Mouse (Mus musculus) intestine, embryonic 14.5 days (tissue): ENCODE results near the gene Numa1. TPM values are rescaled to one million over a fixed set of nuclear protein-coding genes. Genes with fewer than 3 reads are reported as not detected.

Experiments
- ATAC-seq: fragments of 200-750 bp; cut with Nextera tagmentation; replicated peaks from 2 replicates; pipeline ENCODE4 v1.8.0; 2017; ENCODE audit warnings: low read depth, moderate number of reproducible peaks, moderate TSS enrichment, moderate library complexity; ENCODE audit not compliant: low FRiP score, low TSS enrichment
- DNase-seq: peaks from one replicate; pipeline ENCODE4 v3.0.0-alpha.2; 2018; ENCODE audit warnings: low spot score
- H3K27ac ChIP-seq: fragments of 300-500 bp; sonication (generic); 2 replicates; pipeline ENCODE4 v1.5.1; 2014; ENCODE audit warnings: low read depth, mild to moderate bottlenecking, control low read depth
- H3K27me3 ChIP-seq: fragments of 300-500 bp; sonication (generic); replicated peaks from 2 replicates; pipeline ENCODE4 v1.6.1; 2014; ENCODE audit warnings: low read length, control low read depth; ENCODE audit not compliant: control insufficient read depth, insufficient read depth
- H3K36me3 ChIP-seq: fragments of 300-500 bp; sonication (generic); 2 replicates; pipeline ENCODE4 v1.6.1; 2014; ENCODE audit warnings: low read length, control low read depth; ENCODE audit not compliant: control insufficient read depth, insufficient read depth
- H3K4me1 ChIP-seq: fragments of 300-500 bp; sonication (generic); replicated peaks from 2 replicates; pipeline ENCODE4 v1.6.1; 2014; ENCODE audit warnings: low read length, control low read depth, mixed read lengths; ENCODE audit not compliant: control insufficient read depth, insufficient read depth
- H3K4me2 ChIP-seq: fragments of 300-500 bp; sonication (generic); 2 replicates; pipeline ENCODE4 v1.6.1; 2014; ENCODE audit warnings: low read length
- H3K4me3 ChIP-seq: fragments of 300-500 bp; sonication (generic); 2 replicates; pipeline ENCODE4 v1.5.1; 2014; ENCODE audit warnings: low read depth, low read length, control low read depth, mixed read lengths
- H3K9ac ChIP-seq: fragments of 300-500 bp; sonication (generic); 2 replicates; pipeline ENCODE4 v1.6.1; 2014; ENCODE audit warnings: mild to moderate bottlenecking, low read length
- H3K9me3 ChIP-seq: fragments of 300-500 bp; sonication (generic); 2 replicates; pipeline ENCODE4 v1.6.1; 2016; ENCODE audit warnings: low read length, control low read depth; ENCODE audit not compliant: control insufficient read depth
- WGBS: fragments of 180-500 bp; shearing (Covaris S2); extraction: QIAGEN DNeasy Blood & Tissue Kit; methylation state at CpG from one replicate; pipeline ENCODE4 v1.1.7; 2014; 5-methylcytosine and 5-hydroxymethylcytosine counted together
- polyA plus RNA-seq: library from polyadenylated mRNA; unstranded; fragments of >200 nt; fragmentation: Nextera tagmentation; extraction: Ambion mirVana; gene quantifications from 2 replicates; pipeline ENCODE4 v1.2.1, GENCODE M21; 2014

Gene Numa1
- polyA plus RNA-seq, 1 experiment from 2014 or later: 99.6 TPM

DNA sequence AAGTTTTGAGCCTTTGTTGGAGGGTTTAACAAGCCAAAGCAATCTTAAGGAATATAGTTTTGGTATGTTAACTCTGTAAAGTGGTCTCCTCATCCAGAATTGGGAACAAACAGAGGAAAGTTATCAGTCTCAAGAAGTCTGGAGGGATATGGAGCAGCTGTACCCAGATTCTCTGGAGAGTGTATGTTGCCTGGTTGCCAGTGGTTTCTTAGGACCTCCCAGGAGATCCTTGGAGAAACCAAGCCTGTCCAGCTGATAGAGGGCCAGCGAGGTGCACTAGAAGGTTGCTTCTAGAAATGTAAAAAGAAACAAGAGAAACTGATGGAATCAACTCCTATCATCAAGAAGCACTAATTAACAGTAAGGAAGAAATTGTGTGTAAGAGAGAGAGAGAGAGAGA, 17.7 kb downstream of the Numa1 start:
- H3K9ac ChIP-seq: no peak overlapping the region
- no peak overlapping the region for H3K4me2 ChIP-seq
- 72% methylated on average over 1 of the region's 1 CpGs for WGBS
- no peaks in the 10 kb centered on the region for H3K27me3 ChIP-seq
- H3K9me3 ChIP-seq: no peaks in the 10 kb centered on the region
- ATAC-seq (no peak), DNase-seq (peak; percentile 37)
- H3K36me3 ChIP-seq: no peaks in the 10 kb centered on the region
- H3K4me3 ChIP-seq: no peak overlapping the region
- H3K4me1 ChIP-seq: no peaks in the 10 kb centered on the region
- H3K27ac ChIP-seq: peak overlapping the region; percentile 71; the same call in 1 of the 2 replicates

DNA sequence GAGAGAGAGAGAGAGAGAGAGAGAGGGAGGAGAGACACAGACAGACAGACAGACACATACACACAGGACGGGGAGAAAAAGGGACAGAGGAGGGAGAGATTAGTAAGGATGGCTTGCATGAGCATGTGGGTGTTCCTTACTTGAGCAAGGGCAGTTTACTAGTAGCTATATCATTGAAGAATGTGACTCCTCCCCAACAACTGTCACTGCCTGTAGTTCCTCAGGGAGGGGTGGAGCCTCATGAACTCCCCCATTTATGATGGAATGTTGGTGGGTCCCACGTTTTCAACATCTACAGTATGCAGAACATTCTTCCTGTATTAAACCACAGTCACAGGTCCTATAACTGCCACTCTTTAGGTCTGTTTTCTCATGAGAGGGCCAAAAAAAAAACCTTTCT, 18.2 kb downstream of the Numa1 start:
- H3K4me2 ChIP-seq: no peak overlapping the region
- DNase-seq (peak; percentile 45), ATAC-seq (no peak)
- H3K27me3 ChIP-seq: no peaks in the 10 kb centered on the region
- no peaks in the 10 kb centered on the region for H3K36me3 ChIP-seq
- H3K27ac ChIP-seq: peak overlapping the region; percentile 71; the same call in 1 of the 2 replicates
- 45% methylated on average over 2 of the region's 2 CpGs for WGBS
- no peaks in the 10 kb centered on the region for H3K4me1 ChIP-seq
- H3K4me3 ChIP-seq: no peak overlapping the region
- H3K9me3 ChIP-seq: no peaks in the 10 kb centered on the region
- no peak overlapping the region for H3K9ac ChIP-seq

DNA sequence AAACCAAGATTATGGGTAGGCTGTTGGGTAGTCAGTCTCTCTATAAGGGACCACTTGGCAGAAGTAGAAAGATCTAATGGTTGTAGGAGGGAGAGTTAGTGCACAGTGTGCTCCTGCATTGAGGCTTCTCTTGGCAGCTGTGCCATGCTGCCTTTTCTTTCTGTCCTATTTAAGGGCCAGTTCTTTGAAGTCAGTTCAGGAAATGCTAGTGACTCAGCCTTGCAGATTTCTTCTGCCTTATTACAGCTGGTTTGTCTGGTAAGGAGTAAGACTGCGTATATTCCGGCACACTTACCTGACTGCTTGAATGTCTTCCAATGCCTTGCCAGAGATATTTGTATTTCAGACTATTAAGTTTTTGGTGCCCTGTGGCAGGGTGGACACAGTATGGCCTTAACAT, 20.3 kb downstream of the Numa1 start:
- H3K4me2 ChIP-seq: no peak overlapping the region
- no peaks in the 10 kb centered on the region for H3K36me3 ChIP-seq
- peak; percentile 39 for DNase-seq
- no peak overlapping the region for H3K4me3 ChIP-seq
- H3K27ac ChIP-seq: no peak overlapping the region
- no peaks in the 10 kb centered on the region for H3K9me3 ChIP-seq
- H3K27me3 ChIP-seq: no peaks in the 10 kb centered on the region
- no peak for ATAC-seq
- H3K4me1 ChIP-seq: no peaks in the 10 kb centered on the region
- 95% methylated on average over 2 of the region's 2 CpGs for WGBS
- H3K9ac ChIP-seq: no peak overlapping the region

DNA sequence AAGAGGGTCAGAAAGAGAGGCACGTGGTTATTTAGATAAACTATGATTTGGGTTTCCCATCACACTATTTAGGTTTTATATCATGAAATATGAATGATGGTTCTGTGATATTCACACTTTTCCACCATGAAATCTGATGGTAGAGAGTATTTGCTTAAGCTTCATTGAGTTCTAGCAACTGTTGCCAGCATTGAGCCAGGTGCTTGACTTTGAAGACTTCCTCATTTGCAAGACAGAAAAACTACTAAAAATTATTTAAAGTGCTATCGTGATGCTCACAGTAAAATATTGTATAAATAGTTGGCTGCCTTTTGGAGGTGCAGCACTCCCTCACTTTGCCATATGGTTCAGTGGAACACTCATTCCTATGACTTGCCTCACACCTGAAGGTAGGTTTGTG, 21.4 kb downstream of the Numa1 start:
- DNase-seq (no peak), ATAC-seq (no peak)
- Histone ChIP-seq H3K9ac (no peak overlapping the region), H3K36me3 (no peaks in the 10 kb centered on the region), H3K27ac (no peak overlapping the region), H3K4me2 (no peak overlapping the region), H3K4me3 (no peak overlapping the region), H3K4me1 (no peaks in the 10 kb centered on the region), H3K9me3 (no peaks in the 10 kb centered on the region), H3K27me3 (no peaks in the 10 kb centered on the region)
- WGBS: 85% methylated on average over 2 of the region's 2 CpGs

DNA sequence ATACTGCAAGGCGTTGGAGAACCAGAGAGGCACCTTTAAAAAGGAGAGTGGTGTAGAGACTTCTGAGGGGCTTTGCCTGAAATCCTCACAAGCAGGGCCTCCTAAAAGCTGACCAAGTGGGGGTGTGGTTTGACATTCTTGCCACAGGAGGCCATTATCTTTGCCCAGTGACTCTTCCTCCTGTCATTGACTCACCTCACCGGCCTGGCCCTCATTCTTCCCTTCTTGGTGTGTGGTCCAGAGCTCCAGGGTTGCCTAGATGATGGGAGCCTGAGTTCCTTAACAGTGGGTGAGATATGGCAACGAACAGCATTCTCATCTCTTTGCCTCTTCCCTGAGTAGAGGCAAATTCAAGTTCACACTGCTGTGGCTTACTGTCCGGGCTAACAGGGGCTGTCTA, 22.0 kb downstream of the Numa1 start:
- no peak for ATAC-seq
- 65% methylated on average over 4 of the region's 4 CpGs for whole genome bisulfite sequencing

DNA sequence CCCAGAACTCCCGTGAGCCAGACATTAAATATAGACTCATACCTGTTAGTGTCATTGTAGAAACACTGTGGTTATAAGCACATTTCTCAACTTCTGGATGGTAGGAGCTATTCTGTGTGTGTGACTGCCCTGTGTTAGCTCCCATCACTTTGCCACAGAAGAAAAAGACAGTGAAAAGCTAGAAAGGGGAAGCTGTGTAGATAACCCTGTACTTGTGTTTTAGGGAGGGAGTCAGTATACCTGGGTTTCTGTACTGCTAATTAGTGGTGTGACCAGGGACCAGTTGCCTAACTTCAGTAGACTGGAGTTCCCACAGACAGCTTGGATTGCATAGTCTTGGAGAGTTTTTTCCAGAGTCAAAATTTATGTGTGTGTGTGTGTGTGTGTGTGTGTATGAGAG, 22.6 kb downstream of the Numa1 start:
- Histone ChIP-seq H3K9me3 (no peaks in the 10 kb centered on the region), H3K4me1 (no peaks in the 10 kb centered on the region), H3K27me3 (no peaks in the 10 kb centered on the region), H3K4me3 (no peak overlapping the region), H3K9ac (no peak overlapping the region), H3K4me2 (no peak overlapping the region), H3K36me3 (no peaks in the 10 kb centered on the region), H3K27ac (no peak overlapping the region)
- no peak for ATAC-seq
- 81% methylated on average over 1 of the region's 1 CpGs for WGBS
- DNase-seq: peak; percentile 23

More for the DNA sequence above, 22.0 kb downstream of the Numa1 start:
- peak; percentile 28 for DNase-seq
- H3K9ac ChIP-seq: no peak overlapping the region
- no peak overlapping the region for H3K27ac ChIP-seq
- H3K9me3 ChIP-seq: no peaks in the 10 kb centered on the region
- no peaks in the 10 kb centered on the region for H3K27me3 ChIP-seq
- H3K4me2 ChIP-seq: no peak overlapping the region
- no peaks in the 10 kb centered on the region for H3K36me3 ChIP-seq
- H3K4me1 ChIP-seq: no peaks in the 10 kb centered on the region
- H3K4me3 ChIP-seq: no peak overlapping the region

DNA sequence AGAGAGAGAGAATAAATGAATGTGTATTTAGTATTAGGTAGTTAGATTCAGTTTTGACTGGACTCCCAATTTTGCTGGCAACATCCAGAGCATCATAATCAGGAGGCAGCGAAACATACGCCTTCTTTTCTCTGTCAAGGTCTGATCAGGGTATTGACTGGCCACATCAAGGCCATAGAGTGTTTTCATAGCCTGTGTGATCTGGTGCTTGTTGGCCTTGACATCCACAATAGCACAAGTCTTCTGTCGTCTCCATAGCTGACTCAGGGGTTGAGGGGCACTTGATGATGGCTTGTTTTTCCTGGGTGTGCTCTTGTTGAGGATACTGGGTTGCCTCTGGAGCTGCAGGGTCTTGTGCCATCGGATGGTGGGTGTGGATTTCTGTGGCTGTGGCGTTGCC, 23.0 kb downstream of the Numa1 start:
- WGBS: 92% methylated on average over 5 of the region's 5 CpGs
- Histone ChIP-seq H3K9ac (no peak overlapping the region), H3K9me3 (no peaks in the 10 kb centered on the region), H3K4me1 (no peaks in the 10 kb centered on the region), H3K27ac (no peak overlapping the region), H3K27me3 (no peaks in the 10 kb centered on the region), H3K4me3 (no peak overlapping the region), H3K36me3 (no peaks in the 10 kb centered on the region), H3K4me2 (no peak overlapping the region)
- ATAC-seq: no peak
- peak; percentile 40 for DNase-seq

DNA sequence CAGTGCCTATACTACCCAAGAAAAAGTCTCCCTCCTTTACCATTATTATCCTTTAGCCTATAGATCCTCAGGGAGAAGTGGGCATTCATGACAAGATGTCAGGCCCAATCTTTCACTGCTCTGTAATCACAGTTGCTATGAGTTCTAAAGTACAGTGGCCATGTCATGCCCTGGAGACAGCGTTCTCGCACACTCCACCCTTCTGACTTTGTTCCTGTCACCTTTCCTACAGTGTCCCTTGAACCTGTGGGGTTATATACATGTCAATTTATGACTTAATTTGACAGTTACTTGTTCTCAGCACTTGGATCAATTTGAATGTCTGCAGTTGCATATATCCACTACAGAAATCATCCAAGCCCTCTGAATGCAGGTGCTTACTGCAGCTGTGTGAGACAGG, 28.9 kb downstream of the Numa1 start:
- Histone ChIP-seq H3K27ac (no peak overlapping the region), H3K4me2 (no peak overlapping the region), H3K4me3 (no peak overlapping the region), H3K9ac (no peak overlapping the region), H3K27me3 (no peaks in the 10 kb centered on the region), H3K4me1 (no peaks in the 10 kb centered on the region; the same call in 1 of the 2 replicates), H3K36me3 (no peaks in the 10 kb centered on the region), H3K9me3 (no peaks in the 10 kb centered on the region)
- WGBS: 93% methylated on average over 2 of the region's 2 CpGs
- no peak for DNase-seq
- ATAC-seq: no peak

DNA sequence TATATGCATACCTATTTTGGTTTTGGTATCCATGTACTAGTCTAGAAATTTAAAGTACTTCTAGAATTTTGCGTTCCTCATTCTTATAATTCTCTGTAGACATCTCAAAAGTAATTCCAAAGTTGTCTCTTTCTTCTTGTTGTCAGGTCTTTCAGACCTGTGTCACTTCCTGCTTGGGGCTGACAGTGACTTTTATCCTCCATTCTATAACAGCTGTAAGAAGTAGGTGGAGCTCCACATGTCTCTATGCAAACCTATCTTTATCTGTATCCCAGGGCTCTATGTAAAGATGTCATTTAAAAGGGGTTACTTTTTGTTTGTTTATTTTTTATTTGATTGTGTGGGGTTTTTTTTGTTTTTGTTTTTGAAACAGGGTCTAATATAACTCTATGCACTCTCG, 29.7 kb downstream of the Numa1 start:
- no peak overlapping the region for H3K4me2 ChIP-seq
- peaks cover 1% of the 10 kb centered on the region; the same call in 1 of the 2 replicates for H3K4me1 ChIP-seq
- no peaks in the 10 kb centered on the region for H3K36me3 ChIP-seq
- H3K9me3 ChIP-seq: no peaks in the 10 kb centered on the region
- no peaks in the 10 kb centered on the region for H3K27me3 ChIP-seq
- DNase-seq: no peak
- no peak overlapping the region for H3K4me3 ChIP-seq
- H3K27ac ChIP-seq: no peak overlapping the region
- no peak overlapping the region for H3K9ac ChIP-seq
- no peak for ATAC-seq
- 94% methylated on average over 2 of the region's 2 CpGs for WGBS
